Mouse (Mus musculus): ENCODE results near the gene Pirb.
"Not testable (repeated sequence)": the region's sequence is repeated elsewhere in the genome, so short reads cannot be mapped to it uniquely, and the experiment has no call there.

Pirb gene

GRCm38 (mm10) chr7:3720268-3720667 lies at the start of gene Pirb:
Gene Pirb, minus strand, starts transcription at chr7:3720391.
- peak; percentile 0 for DNase-seq

DNA sequence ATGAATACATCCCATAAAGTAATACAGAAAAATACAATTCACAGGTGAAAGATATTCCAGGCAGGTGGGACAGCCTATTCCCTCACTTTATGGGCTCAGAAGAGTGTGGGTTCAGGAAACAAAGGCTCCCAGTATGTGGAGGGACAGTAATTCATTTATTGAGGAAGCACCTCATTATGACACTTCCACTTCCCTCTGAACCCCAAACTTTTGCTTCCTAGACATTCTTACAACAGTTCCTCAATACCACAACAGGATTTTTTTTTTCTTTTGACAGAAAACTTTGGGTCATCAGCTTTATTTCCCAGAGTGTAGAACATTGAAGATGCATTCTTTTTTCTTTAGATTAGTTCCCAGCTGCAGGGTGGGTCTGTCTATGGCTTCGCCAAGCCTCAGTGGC lies 12.5 kb upstream of the Pirb start:
- not testable (repeated sequence) for DNase-seq

- not testable (repeated sequence) for DNase-seq
Measured at GRCm38 (mm10) chr7:3725459-3725858, 5.3 kb upstream of the Pirb start.

DNA sequence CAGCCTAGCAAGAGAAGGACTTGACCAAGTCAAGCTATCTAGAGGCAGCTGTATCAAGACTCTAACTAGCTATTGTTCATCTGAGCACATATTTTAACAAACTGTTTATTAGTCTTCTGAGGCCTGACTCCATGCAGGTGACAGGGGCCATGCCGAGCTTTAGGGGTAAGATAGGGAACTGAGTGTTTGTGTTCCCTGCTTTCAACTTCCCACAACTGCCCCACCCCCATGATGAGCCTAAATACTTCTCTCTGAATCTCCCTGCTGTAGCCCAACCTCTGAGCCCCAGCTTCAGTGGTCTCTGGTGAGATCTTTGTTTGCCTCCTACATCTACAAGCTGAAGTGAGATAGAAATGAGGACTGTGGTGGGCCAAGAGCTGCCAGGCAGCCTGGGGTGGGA lies 4.9 kb downstream of the Pirb start:
- DNase-seq: peak; percentile 0

DNA sequence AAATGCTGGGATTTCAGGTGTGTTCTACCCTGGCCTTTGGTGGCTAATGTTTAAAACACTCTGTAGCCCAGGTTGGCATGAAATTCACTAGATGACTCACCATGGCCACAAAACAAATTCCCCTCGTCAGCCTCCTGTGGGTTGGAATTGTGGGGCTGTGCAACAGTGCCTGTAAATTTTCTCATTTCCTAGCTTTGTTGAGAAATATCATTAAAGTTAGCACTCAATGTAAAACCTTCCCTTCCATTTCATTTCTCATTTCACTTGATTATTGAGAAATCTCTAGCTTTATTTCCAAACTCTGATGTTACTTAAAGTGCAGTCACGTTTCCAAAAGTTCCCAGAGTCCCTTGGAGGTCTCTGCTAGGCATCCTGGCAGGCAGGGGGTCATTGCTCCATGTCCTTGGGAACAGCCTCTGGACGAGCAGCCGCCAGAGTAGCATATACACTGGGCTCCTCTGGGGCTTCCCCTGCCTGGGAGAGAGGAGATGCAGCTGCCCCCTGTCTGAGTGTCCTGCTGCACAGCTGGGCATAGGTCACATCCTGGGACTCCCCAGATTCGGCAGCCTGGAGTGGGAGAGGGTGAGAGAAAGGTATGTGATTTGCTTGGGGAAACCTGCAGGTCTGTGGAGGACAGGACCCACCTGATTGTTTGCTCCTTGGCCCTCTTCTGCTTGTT lies 7.8 kb downstream of the Pirb start:
- DNase-seq: peak; percentile 0

GRCm38 (mm10) chr7:3709000-3709399 lies 11.2 kb downstream of the Pirb start:
- no peak for DNase-seq

DNA sequence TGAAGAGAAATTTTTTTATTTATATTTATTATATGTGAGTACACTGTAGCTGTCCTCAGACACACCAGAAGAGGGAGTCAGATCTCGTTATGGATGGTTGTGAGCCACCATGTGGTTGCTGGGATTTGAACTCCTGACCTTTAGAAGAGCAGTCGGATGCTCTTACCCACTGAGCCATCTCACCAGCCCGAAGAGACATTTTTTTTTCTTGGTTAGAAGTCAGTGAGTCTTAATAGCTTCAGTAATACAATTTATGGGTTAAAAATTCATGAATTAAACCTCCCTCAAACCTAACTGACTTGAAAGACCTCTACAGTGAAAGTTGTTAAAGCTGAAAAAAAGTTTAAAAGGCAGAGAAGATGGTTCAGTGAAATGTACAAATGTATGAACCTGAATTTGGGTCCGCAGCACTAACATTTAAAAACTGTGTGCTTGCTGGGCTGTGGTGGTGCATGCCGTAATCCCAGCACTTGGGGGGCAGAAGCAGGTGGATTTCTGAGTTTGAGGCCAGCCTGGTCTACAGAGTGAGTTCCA lies 11.7 kb downstream of the Pirb start:
- DNase-seq: not testable (repeated sequence)

GRCm38 (mm10) chr7:3707568-3708413 lies 12.4 kb downstream of the Pirb start:
- DNase-seq: no peak

DNA sequence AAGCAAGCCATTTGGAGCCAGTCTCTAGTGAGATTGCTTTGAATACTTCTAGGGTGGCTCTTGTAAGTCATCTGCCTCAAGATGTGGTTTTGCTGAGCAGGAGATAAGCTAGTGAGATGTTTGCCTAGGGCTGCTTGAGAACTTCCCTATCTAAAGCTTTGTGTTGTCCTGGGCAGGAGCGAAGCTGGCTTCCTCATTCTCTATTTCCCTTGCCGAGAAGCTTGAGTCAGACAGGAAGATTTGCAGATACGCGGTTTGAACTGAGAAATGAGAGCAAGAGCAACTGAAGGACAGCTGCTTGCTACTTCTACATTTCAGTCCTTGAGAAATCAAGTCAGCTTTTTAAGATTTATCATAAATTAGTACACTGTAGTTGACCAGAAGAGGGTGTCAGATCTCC lies 13.2 kb downstream of the Pirb start:
- no peak for DNase-seq

DNA sequence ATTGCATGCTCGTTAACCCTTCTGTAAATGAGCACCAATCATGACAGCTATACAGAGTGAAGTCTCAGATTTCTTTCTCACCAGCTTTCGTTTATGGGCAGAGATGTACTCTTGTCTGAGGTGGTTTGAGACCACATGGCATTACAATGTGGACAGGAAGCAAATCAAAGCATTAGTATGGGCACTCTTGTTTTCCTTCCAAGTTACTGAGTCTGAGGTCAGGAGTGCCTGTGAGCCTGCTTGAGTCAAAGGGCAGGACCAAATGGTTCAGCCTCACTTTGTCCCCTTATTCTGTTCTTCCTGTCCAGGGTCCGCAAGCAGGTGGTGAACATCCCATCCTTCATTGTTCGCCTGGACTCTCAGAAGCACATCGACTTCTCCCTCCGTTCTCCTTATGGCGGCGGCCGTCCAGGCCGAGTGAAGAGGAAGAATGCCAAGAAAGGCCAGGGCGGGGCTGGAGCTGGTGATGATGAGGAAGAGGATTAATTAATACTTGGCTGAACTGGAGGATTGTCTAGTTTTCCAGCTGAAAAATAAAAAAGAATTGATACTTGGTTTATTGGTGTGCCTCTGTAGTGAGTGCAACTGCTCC lies 13.8 kb downstream of the Pirb start:
- no peak for DNase-seq

GRCm38 (mm10) chr7:3705911-3706310 lies 14.3 kb downstream of the Pirb start:
- no peak for DNase-seq

- DNase-seq: not testable (repeated sequence)
Measured at GRCm38 (mm10) chr7:3705461-3705860, 14.7 kb downstream of the Pirb start.

DNA sequence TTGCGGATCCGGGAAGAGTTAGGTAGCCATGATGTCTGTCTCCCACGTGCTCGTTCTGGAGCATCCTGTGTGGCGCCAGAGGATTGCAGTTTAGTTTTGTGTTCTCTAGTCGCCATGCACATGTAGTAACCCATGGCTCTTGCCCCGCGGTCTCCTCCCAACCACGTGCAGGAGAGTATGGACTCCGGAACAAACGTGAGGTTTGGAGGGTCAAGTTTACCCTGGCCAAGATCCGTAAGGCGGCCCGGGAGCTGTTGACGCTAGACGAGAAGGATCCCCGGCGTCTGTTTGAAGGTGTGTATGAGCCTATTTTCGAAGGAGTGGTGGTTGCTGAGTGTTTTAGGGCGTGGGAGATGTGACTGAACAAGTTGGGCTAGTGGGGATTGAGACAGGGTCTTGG lies 15.7 kb downstream of the Pirb start:
- DNase-seq: no peak

DNA sequence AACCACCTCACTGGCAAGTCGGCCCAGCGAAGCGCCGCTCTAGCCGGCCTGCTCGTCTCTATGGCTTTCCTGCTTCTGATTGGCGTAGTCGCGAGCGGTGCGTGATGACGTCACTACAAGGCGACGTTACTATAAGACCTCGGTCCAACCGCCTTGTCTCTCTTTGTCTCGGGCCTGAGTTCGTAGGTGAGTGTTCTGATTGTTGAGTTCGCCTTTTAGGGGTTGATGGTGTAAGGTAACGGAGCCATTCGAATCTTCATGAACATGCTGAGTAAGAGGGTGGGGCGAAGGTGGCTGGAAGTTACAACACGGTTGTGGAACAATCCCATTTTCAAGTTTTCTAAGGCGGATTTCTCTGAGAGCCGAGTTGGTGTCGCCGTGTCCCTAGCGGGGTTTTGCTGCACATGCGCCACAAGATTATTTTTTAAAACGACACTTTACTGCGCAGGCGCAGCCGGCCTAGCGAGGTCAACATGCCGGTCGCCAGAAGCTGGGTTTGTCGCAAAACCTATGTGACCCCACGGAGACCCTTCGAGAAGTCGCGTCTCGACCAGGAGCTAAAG lies 16.2 kb downstream of the Pirb start, which contains the start of gene Rps9:
TSS of gene Rps9 (plus strand) at position 115 of the 563 bp plus-strand sequence.
- peak; percentile 98 for DNase-seq

- no peak for DNase-seq
Measured at GRCm38 (mm10) chr7:3703148-3703878, 16.9 kb downstream of the Pirb start.

DNA sequence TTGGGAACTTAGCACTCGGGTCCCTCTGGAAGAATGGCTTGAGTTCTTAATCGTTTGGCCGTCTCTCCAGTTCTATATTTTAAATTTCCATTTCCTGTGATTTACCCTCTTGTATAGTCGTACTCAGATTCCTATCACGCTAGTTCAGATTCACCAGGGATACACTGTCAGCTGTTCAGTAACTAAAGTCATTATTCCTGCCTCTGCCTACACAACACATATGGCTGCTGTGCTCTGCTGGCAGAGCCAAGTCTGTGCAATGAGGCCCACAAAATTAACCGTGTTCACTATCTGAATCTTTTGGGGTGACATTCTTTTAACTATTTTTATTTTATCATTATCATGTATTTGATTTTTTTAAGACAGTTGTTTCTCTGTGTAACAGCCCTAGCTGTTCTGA lies 21.7 kb downstream of the Pirb start:
- no peak for DNase-seq

DNA sequence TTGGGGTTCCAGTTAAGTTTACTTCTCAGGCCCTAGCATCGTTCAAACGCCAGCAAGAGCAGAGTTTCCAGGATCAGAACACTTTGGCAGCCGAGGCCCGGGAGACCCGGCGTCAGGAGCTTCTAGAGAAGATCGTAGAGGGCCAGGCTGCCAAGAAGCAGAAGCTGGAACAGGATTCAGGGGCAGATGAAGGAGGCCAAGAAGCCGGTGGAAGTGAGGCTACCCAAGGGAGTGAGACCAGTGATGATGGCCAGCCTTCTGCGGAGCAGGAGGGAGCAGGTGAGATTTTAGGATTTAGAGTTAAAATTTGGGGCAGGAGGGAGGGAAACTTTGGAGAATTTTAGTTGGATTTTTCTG lies 25.3 kb downstream of the Pirb start:
- DNase-seq: not testable (repeated sequence)

DNA sequence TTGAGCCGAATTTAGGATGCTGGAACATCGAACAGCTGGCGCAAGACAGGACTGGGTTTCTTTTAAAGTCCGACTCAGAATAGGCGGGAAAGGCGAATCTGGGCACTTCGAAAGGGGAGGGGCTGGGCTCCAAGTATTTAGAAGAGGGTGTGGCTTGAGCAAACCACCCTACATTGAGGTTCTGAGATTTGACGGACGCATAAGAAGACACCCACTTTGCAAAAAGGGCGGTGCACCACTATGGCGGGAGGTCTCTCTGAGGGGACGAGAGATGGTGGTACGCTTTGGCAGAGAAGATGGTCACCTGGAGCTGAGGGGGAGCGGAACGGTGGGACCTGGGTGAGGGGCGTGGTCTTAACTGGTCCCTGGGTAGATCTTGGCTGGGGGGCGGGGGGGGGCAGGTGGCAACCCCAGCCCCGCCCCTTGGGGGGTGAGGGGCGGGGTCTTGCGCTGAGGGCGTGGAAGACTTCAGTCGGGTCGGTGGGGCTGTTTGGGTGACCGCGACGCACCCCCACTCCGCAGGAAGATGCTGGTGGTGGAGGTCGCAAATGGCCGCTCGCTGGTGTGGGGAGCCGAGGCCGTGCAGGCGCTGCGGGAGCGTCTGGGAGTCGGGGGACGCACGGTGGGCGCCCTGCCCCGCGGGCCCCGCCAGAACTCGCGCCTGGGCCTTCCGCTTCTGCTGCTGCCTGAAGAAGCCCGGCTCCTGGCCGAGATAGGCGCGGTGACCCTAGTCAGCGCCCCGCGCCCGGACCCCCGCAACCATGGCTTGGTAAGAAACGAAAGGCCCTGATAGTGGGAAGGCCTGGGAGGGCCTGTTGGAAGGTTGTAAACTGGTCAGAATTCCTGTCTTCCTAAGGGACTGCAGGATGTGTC lies 25.9 kb downstream of the Pirb start:
- DNase-seq: peak; percentile 91

GRCm38 (mm10) chr7:3693809-3694075 lies 26.4 kb downstream of the Pirb start:
- DNase-seq: no peak

- DNase-seq: peak; percentile 99
Measured at GRCm38 (mm10) chr7:3692987-3693808, 27.0 kb downstream of the Pirb start, which contains the start of gene Mboat7. Gene Mboat7, minus strand, starts transcription at chr7:3693523.

Measured in kidney, adult 9 months (tissue).